Mouse (Mus musculus) cerebellum, adult 8-10 months (tissue): Measurements from ENCODE around the gene Wwc2.

Experiments used
- DNase-seq: peaks from one replicate; pipeline ENCODE4 v3.0.0; 2022

The Wwc2 gene

GRCm38 (mm10) chr8:47939217-47939616 lies 51.5 kb downstream of the Wwc2 start:
- no peak for DNase-seq

- DNase-seq = no peak
These were observed 54.3 kb downstream of the Wwc2 start for GRCm38 (mm10) chr8:47936386-47936785.

- DNase-seq = no peak
These were observed 55.3 kb downstream of the Wwc2 start for GRCm38 (mm10) chr8:47935461-47935860.

GRCm38 (mm10) chr8:47933087-47933486 lies 57.6 kb downstream of the Wwc2 start:
- no peak for DNase-seq

- DNase-seq = no peak
These were observed 58.5 kb downstream of the Wwc2 start for GRCm38 (mm10) chr8:47932028-47932790.

GRCm38 (mm10) chr8:47931371-47931770 lies 59.4 kb downstream of the Wwc2 start:
- DNase-seq = no peak

- DNase-seq = no peak
These were observed 61.1 kb downstream of the Wwc2 start for GRCm38 (mm10) chr8:47929615-47930014.

- DNase-seq = no peak
These were observed 62.0 kb downstream of the Wwc2 start for GRCm38 (mm10) chr8:47928604-47929185.

GRCm38 (mm10) chr8:47924921-47925320 lies 65.8 kb downstream of the Wwc2 start:
- no peak for DNase-seq

- no peak for DNase-seq
These were observed 67.9 kb downstream of the Wwc2 start for GRCm38 (mm10) chr8:47922816-47923215.

GRCm38 (mm10) chr8:47922011-47922410 lies 68.7 kb downstream of the Wwc2 start:
- no peak for DNase-seq

- DNase-seq = no peak
These were observed 70.1 kb downstream of the Wwc2 start for GRCm38 (mm10) chr8:47920575-47921144.

GRCm38 (mm10) chr8:47917060-47918035 lies 73.4 kb downstream of the Wwc2 start:
- no peak for DNase-seq

GRCm38 (mm10) chr8:47915521-47915920 lies 75.2 kb downstream of the Wwc2 start:
- DNase-seq = no peak

GRCm38 (mm10) chr8:47914946-47915345 lies 75.8 kb downstream of the Wwc2 start:
- DNase-seq = no peak

GRCm38 (mm10) chr8:47914161-47914560 lies 76.6 kb downstream of the Wwc2 start:
- no peak for DNase-seq

GRCm38 (mm10) chr8:47913621-47914020 lies 77.1 kb downstream of the Wwc2 start:
- no peak for DNase-seq

- no peak for DNase-seq
These were observed 81.0 kb downstream of the Wwc2 start for GRCm38 (mm10) chr8:47909681-47910080.

GRCm38 (mm10) chr8:47907056-47907455 lies 83.7 kb downstream of the Wwc2 start:
- DNase-seq = no peak

- no peak for DNase-seq
These were observed 84.6 kb downstream of the Wwc2 start for GRCm38 (mm10) chr8:47906142-47906541.

- no peak for DNase-seq
These were observed 85.5 kb downstream of the Wwc2 start for GRCm38 (mm10) chr8:47905256-47905655.

GRCm38 (mm10) chr8:47904004-47904403 lies 86.7 kb downstream of the Wwc2 start:
- DNase-seq = no peak

- no peak for DNase-seq
These were observed 88.0 kb downstream of the Wwc2 start for GRCm38 (mm10) chr8:47902704-47903103.
